Comparison of ENCODE assay signal across 12 mouse cellular contexts in the genomic region with DNA sequence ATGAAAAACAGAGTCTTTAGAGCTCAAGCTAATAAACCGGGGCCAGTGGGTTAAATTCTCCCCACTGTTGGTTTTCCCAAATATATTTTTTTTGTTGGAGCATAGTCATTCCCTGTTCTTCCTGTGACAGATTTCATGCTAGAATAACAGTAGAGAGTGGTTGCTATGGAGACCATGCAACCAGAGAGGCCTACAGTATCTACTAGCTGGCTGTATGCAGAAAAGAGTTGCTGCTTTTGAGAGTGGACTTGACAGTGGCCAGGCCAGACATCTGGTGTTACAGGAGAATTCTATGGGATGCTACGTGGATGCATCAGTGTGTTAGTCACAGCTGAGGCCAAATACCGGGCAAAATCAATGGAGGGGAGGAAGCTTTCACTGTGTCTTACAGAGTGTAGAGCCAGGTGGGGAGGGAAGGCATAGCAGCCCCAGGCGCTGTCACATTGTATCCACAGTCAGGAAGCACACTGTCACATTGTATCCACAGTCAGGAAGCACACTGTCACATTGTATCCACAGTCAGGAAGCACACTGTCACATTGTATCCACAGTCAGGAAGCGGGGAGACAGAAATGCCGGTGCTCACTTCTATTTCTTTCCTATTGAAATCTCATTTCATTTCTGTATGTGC. TPM values are rescaled to one million over a fixed set of nuclear protein-coding genes. Genes with fewer than 3 reads are reported as not detected.
DNase-seq lines count a peak whose midpoint lies in the region; ATAC-seq and TF ChIP-seq lines count a peak whose summit lies in the region.
"Had no signal": no experiment of that assay in that cellular context is flagged by ENCODE, and none has a peak within 500 bp of the region (broad histone marks: within the 10 kb centered on the region; RNA-seq: fewer than 3 reads in every experiment).

No protein-coding gene starts in this region.

- no peak overlapping the region for H3K27ac ChIP-seq in kidney, adult 2 months (ENCODE audit: insufficient read depth, low read depth, low read length)
- peak overlapping the region; percentile 50; the same call in 1 of the 2 replicates for H3K27ac ChIP-seq in embryonic facial prominence, embryonic 14.5 days (replicated peaks; ENCODE audit: low read depth, low read length)
- peak overlapping the region; percentile 28; the same call in 1 of the 2 replicates for H3K27ac ChIP-seq in limb, embryonic 15.5 days
- H3K27ac ChIP-seq in intestine, postnatal 0 days (ENCODE audit: low read depth, low read length): no peak overlapping the region
- no peak overlapping the region for H3K27ac ChIP-seq in liver, embryonic 12.5 days

- no peaks in the 10 kb centered on the region for H3K4me1 ChIP-seq in kidney, adult 2 months (ENCODE audit: control insufficient read depth, insufficient read depth, low read length)
- H3K4me1 ChIP-seq in embryonic facial prominence, embryonic 14.5 days (ENCODE audit: control insufficient read depth, insufficient read depth, low read length): peaks cover 7% of the 10 kb centered on the region; the same call in 1 of the 2 replicates
- peaks cover 12% of the 10 kb centered on the region for H3K4me1 ChIP-seq in limb, embryonic 15.5 days
- no peaks in the 10 kb centered on the region for H3K4me1 ChIP-seq in intestine, postnatal 0 days (replicated peaks; ENCODE audit: control insufficient read depth, insufficient read depth, low read length)
- peaks cover 15% of the 10 kb centered on the region for H3K4me1 ChIP-seq in liver, embryonic 12.5 days

- no peak overlapping the region for H3K4me2 ChIP-seq in embryonic facial prominence, embryonic 14.5 days (ENCODE audit: low read depth, low read length)
- no peak overlapping the region for H3K4me2 ChIP-seq in limb, embryonic 15.5 days
- H3K4me2 ChIP-seq in intestine, postnatal 0 days (replicated peaks; ENCODE audit: low read depth): no peak overlapping the region
- no peak overlapping the region for H3K4me2 ChIP-seq in liver, embryonic 12.5 days

- no peaks in the 10 kb centered on the region for H3K36me3 ChIP-seq in kidney, adult 2 months (ENCODE audit: control insufficient read depth, insufficient read depth, low read length)
- H3K36me3 ChIP-seq in embryonic facial prominence, embryonic 14.5 days (ENCODE audit: control insufficient read depth, insufficient read depth, low read length): peaks cover 22% of the 10 kb centered on the region
- peaks cover 24% of the 10 kb centered on the region for H3K36me3 ChIP-seq in limb, embryonic 15.5 days
- H3K36me3 ChIP-seq in intestine, postnatal 0 days (ENCODE audit: control insufficient read depth, insufficient read depth): peaks cover 54% of the 10 kb centered on the region
- H3K36me3 ChIP-seq in liver, embryonic 12.5 days: peaks cover 97% of the 10 kb centered on the region

- no peaks in the 10 kb centered on the region for H3K27me3 ChIP-seq in kidney, adult 2 months (replicated peaks; ENCODE audit: control insufficient read depth, insufficient read depth, low read length)
- H3K27me3 ChIP-seq in embryonic facial prominence, embryonic 14.5 days (replicated peaks; ENCODE audit: control insufficient read depth, insufficient read depth, low read length): no peaks in the 10 kb centered on the region
- H3K27me3 ChIP-seq in limb, embryonic 15.5 days: no peaks in the 10 kb centered on the region
- H3K27me3 ChIP-seq in intestine, postnatal 0 days (replicated peaks; ENCODE audit: control insufficient read depth, insufficient read depth, low read length): no peaks in the 10 kb centered on the region
- no peaks in the 10 kb centered on the region for H3K27me3 ChIP-seq in liver, embryonic 12.5 days (replicated peaks)

- TF ChIP-seq CTCF in kidney, adult 2 months (conservative IDR thresholded peaks at IDR 0.05; ENCODE audit: insufficient read depth, insufficient read length, low read depth, low read length): no peak
- TF ChIP-seq CTCF in intestine, postnatal 0 days (IDR thresholded peaks at IDR 0.05; ENCODE audit: low read depth): no peak

- TF ChIP-seq POLR2A in kidney, adult 2 months (IDR thresholded peaks at IDR 0.05; ENCODE audit: low read depth, low read length): no peak

- DNase-seq in kidney, adult 2 months: peak; percentile 12
- no peak for DNase-seq in kidney, postnatal 14 days
- DNase-seq in MN1 (ENCODE audit: low spot score): peak; percentile 65
- peak; percentile 84 for DNase-seq in embryonic facial prominence, embryonic 14.5 days (ENCODE audit: low spot score)
- DNase-seq in frontal cortex, postnatal 10 days (ENCODE audit: low spot score in 2 of 2): no peak
- DNase-seq: cerebellum, postnatal 36 days; gastrocnemius, postnatal 25 days; thymus, postnatal 36 days had no signal

- ATAC-seq in embryonic facial prominence, embryonic 14.5 days (ENCODE audit: low read depth): peak; percentile 71; the same call in 1 of the 2 replicates
- ATAC-seq in limb, embryonic 15.5 days (ENCODE audit: insufficient number of reproducible peaks, low FRiP score, low TSS enrichment, low read depth): 0 out of 2 replicates have a peak, but pooled peaks have one; percentile 27
- no peak for ATAC-seq in intestine, postnatal 0 days
- ATAC-seq in liver, embryonic 12.5 days: no peak
- ATAC-seq: inflammation-experienced regulatory T-cells, adult 6 months had no signal

- peak overlapping the region; percentile 22; the same call in 1 of the 2 replicates for H3K9ac ChIP-seq in embryonic facial prominence, embryonic 14.5 days (ENCODE audit: low read depth, low read length)
- H3K9ac ChIP-seq in limb, embryonic 15.5 days: no peak overlapping the region
- H3K9ac ChIP-seq in intestine, postnatal 0 days (ENCODE audit: low read depth, low read length): no peak overlapping the region
- H3K9ac ChIP-seq in liver, embryonic 12.5 days: no peak overlapping the region

- WGBS in kidney, adult 2 months: 67% methylated on average over 6 of the region's 6 CpGs
- 42% methylated on average over 6 of the region's 6 CpGs for WGBS in embryonic facial prominence, embryonic 14.5 days
- 63% methylated on average over 6 of the region's 6 CpGs for WGBS in limb, embryonic 15.5 days
- 77% methylated on average over 6 of the region's 6 CpGs for WGBS in intestine, postnatal 0 days
- WGBS in liver, embryonic 12.5 days (ENCODE audit: insufficient replicate concordance): 64% methylated on average over 6 of the region's 6 CpGs

- no peak overlapping the region for H3K4me3 ChIP-seq in kidney, adult 2 months (ENCODE audit: insufficient read depth, low read depth, low read length)
- no peak overlapping the region for H3K4me3 ChIP-seq in embryonic facial prominence, embryonic 14.5 days (ENCODE audit: low read depth, low read length)
- no peak overlapping the region for H3K4me3 ChIP-seq in limb, embryonic 15.5 days
- H3K4me3 ChIP-seq in intestine, postnatal 0 days (ENCODE audit: low read depth, low read length): no peak overlapping the region
- H3K4me3 ChIP-seq in liver, embryonic 12.5 days: no peak overlapping the region

- no peaks in the 10 kb centered on the region for H3K9me3 ChIP-seq in embryonic facial prominence, embryonic 14.5 days (ENCODE audit: control insufficient read depth, low read length)
- H3K9me3 ChIP-seq in limb, embryonic 15.5 days: no peaks in the 10 kb centered on the region
- H3K9me3 ChIP-seq in intestine, postnatal 0 days (ENCODE audit: control insufficient read depth): no peaks in the 10 kb centered on the region
- H3K9me3 ChIP-seq in liver, embryonic 12.5 days (replicated peaks): no peaks in the 10 kb centered on the region

RNA-seq across cellular contexts. Expression of gene Hebp1, which starts 26.1 kb away (rescaled TPM):
- 71.1 and 82.9 TPM in 2 replicates for polyA plus RNA-seq in kidney, adult 2 months (2012; rRNA removed)
- polyA plus RNA-seq in embryonic facial prominence, embryonic 14.5 days (2014; fragmentation: Nextera tagmentation; extraction: Ambion mirVana): 7.4 and 12.2 TPM in 2 replicates
- 10.9 and 14.7 TPM in 2 replicates for polyA plus RNA-seq in limb, embryonic 15.5 days (2015; fragmentation: Nextera tagmentation; extraction: Ambion mirVana)
- 62.8 and 78.9 TPM in 2 replicates for polyA plus RNA-seq in intestine, postnatal 0 days (2015; fragmentation: Nextera tagmentation; extraction: Ambion mirVana)
- 116 and 120 TPM in 2 replicates for polyA plus RNA-seq in liver, embryonic 12.5 days (2016; fragmentation: Nextera tagmentation; extraction: Ambion mirVana)

RNA-seq across cellular contexts. Expression of gene Fam234b, which starts 26.1 kb away (rescaled TPM):
- polyA plus RNA-seq in kidney, adult 2 months (2012; rRNA removed): 14.2 and 15.6 TPM in 2 replicates
- 21.0 and 23.7 TPM in 2 replicates for polyA plus RNA-seq in embryonic facial prominence, embryonic 14.5 days (2014; fragmentation: Nextera tagmentation; extraction: Ambion mirVana)
- 23.8 and 26.4 TPM in 2 replicates for polyA plus RNA-seq in limb, embryonic 15.5 days (2015; fragmentation: Nextera tagmentation; extraction: Ambion mirVana)
- 20.9 and 21.7 TPM in 2 replicates for polyA plus RNA-seq in intestine, postnatal 0 days (2015; fragmentation: Nextera tagmentation; extraction: Ambion mirVana)
- 36.3 and 37.5 TPM in 2 replicates for polyA plus RNA-seq in liver, embryonic 12.5 days (2016; fragmentation: Nextera tagmentation; extraction: Ambion mirVana)

RNA-seq across cellular contexts. Expression of gene Gsg1, which starts 30.2 kb away (rescaled TPM):
- 0.55 and 1.4 TPM in 2 replicates for polyA plus RNA-seq in kidney, adult 2 months (2012; rRNA removed)
- polyA plus RNA-seq in embryonic facial prominence, embryonic 14.5 days (2014; fragmentation: Nextera tagmentation; extraction: Ambion mirVana): 0.93 and 1.3 TPM in 2 replicates
- polyA plus RNA-seq in limb, embryonic 15.5 days (2015; fragmentation: Nextera tagmentation; extraction: Ambion mirVana): 2.5 and 3.2 TPM in 2 replicates
- 0.73 and 0.82 TPM in 2 replicates for polyA plus RNA-seq in intestine, postnatal 0 days (2015; fragmentation: Nextera tagmentation; extraction: Ambion mirVana)
- polyA plus RNA-seq in liver, embryonic 12.5 days (2016; fragmentation: Nextera tagmentation; extraction: Ambion mirVana): 0.10 and 0.32 TPM in 2 replicates
- polyA plus RNA-seq: inflammation-experienced regulatory T-cells, adult 6 months had no signal

Comparison
In these comparisons a context has a peak if more than half of its experiments do, and no peak if none do; other contexts are left out.
1. DNase-seq: peak in kidney, adult 2 months (single experiment), MN1 (single experiment) and embryonic facial prominence, embryonic 14.5 days (single experiment); none in kidney, postnatal 14 days (single experiment) and frontal cortex, postnatal 10 days (0 of 2).
2. H3K27ac ChIP-seq: peak in embryonic facial prominence, embryonic 14.5 days (single experiment) and limb, embryonic 15.5 days (single experiment); none in kidney, adult 2 months (single experiment), intestine, postnatal 0 days (single experiment) and liver, embryonic 12.5 days (single experiment).
3. ATAC-seq: peak in embryonic facial prominence, embryonic 14.5 days (single experiment) and limb, embryonic 15.5 days (single experiment); none in intestine, postnatal 0 days (single experiment) and liver, embryonic 12.5 days (single experiment).